Mouse (Mus musculus): ENCODE data around the gene Npas1.

Gene Npas1

DNA sequence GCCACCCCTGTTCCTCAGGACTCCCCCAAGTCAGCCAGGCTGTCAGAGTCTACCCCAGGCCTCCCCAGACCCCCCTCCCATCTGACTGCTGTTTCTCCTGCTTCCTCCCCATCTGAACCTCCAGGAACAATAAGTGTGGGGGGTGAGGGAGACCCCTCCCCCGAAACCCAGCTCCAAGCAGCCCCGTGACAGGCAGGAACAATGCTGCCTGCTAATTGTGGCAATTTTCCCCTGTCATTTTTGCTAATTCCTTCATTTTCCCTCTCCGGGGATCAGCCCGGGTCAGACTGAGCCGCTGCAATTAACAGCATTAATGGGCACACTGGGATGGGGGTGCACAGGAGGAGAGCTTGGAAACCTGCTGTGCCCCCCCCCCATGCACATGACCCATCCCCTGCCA lies 9.4 kb downstream of the Npas1 start:
- DNase-seq, result no peak

DNA sequence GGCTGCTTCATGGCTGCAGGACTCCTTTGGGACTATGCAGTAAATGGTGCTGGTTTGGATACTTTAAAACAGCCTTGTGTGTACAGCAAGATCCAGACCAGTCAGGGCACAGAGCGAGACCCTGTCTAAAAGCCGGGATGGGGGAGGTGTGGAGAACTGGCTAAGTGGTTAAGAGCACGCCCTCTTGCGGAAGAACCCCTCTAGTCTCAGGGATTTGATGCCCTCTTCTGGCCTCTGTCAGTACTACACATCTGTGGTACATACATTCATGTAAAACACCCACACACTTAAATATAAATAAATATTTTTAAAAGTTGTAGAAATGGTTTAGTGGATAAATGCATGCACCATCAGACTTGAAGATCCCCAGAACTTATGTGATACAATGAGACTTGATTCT lies 11.0 kb downstream of the Npas1 start:
- DNase-seq, result no peak

DNA sequence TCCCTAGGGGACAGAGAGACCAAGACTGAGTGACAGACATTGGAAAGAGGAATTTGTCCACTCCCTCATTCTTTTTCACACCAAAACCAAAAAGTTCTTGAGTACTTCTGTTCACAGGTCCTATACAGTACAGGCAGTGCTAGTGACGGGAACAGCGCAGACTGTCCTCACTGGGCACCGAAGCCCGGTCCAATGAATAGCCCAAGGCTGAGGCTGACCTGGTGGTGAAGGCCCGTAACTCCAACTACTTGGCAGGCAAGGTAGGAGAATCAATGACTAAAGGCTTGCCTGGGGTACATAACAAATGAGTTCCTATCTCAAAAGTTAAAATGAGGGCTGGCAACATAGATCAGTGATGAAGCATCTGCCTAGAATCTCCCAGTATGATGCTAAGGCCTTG lies 12.0 kb downstream of the Npas1 start:
- DNase-seq, result no peak

DNA sequence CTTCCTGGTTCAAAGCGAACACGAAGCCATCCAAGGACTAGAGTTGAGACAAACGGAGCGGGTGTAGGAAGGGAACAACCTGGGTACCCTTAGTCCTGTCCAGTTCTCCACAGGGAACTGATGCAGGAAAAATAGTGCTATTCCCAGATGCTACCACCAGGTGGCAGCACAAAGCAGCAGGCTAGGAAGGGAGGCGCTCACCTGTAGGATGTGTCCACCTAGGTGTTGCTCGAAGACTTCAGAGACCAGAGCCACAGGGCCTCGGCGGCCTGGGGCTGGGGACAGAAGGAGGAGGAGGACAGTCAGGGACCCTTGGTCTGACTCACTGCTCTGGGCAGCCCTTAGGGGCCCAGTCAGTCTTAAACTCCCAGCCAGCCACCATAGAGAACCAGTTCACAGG lies 12.4 kb downstream of the Npas1 start:
- DNase-seq, result peak; percentile 69

DNA sequence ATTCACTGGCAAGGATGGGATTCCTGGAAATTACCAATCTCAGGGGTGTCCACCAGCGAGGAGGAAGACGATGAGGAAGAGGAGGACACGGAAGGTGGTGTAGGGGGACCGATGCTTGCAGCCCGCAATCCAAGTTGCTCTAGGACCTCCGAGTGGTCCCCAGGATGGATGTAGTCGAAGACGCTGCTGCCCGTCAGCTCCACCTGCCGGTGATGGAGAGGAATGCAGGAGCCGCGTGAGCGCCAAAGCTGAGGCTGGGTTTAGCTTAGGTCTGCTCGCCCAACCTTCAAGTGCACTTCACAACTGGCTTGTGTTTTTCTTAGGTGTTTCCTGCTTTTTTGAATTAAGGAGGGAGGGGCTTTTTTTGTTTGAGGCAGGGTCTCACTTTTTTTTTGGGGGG lies 14.3 kb downstream of the Npas1 start:
- peak; percentile 72 for DNase-seq

DNA sequence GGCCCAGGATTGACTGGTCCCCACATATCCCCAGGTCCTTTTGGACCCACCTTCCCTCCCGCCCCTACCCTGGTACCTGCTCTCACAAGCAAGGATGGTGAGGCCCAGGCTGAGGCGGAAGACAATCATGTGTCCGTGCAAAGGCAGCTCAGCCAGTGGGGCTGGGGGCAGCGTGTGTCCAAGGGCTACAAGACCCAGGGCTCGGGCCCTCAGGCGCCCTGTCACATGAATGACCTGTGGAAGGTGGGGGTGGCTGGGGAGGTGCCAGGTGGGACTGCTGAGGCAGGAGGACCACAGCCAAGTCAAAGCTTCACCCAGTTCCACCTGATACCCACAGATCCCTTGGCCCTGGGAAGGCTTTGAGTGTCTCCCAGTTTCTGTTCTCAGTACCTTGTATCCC lies 15.8 kb downstream of the Npas1 start:
- DNase-seq, result no peak

DNA sequence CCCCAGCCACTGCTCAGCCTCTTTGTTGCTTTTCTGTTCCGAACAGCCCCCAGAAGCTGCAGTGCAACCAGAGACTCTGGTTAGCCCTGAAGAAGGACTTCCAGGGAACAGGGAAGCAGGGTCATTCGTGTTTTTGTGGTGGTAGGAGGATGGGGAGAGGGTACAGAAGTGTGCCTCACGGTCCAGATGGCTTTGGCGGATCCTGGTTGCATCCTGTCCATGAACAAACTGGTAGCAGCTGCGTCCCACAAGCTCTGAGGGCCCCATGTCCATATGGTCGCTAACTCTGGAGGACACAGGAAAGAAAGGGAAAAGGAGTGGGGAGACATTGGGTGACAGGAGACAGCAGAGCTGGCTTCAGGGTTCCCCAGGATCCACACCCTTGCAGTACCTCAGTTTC lies 16.4 kb downstream of the Npas1 start:
- DNase-seq, result no peak

DNA sequence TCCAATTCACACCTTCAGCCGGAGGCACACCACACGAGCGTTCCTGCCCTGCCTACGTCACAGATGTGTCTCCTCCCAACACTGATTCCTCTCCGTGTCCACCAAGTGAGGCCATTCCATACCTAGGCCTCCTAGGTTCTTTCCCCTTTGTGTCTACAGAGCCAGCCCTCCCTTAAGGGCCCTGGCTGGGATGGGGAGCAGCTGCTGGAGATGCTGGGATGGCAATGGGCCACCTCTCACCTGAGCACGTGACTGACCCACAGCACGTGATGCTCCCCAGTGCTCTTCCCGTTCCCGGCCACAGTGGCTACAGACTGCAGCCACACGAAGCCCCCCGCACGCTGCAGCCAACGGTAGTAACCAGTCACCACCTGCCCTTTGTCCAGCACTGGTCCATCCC lies 17.0 kb downstream of the Npas1 start:
- DNase-seq, result peak; percentile 40

DNA sequence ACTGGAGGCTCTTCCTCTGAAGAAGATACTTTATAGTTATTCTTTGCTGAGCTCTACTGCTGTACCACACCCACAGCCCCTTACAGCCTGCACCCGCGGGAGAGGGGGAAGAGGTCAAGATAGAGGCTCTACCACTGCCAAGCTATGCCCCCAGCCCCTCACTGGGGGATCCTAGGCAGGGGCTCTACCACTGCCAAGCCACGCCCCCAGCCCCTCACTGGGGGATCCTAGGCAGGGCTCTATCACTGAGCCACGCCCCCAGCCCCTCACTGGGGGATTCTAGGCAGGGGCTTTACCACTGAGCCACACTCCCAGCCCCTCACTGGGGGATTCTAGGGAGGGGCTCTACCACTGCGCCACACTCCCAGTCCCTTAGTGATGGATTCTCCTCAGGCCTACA lies 21.2 kb downstream of the Npas1 start:
- DNase-seq, result no peak

DNA sequence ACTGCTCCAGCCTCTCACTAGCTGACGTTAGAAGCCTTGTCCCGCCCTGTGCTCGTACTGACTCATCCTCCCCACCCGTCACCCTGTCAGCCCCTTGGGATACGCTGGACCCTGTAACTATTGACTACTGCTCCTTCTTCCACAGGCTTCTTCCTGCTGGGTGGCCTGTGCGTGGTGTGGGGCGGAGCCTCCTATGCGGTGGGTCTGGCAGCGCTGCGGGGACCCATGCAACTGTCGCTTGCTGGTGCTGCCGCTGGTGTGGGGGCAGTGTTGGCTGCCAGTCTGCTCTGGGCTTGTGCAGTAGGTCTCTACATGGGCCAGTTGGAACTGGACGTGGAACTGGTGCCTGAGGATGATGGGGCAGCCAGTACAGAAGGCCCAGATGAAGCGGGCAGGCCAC lies 22.5 kb downstream of the Npas1 start:
- no peak for DNase-seq

DNA sequence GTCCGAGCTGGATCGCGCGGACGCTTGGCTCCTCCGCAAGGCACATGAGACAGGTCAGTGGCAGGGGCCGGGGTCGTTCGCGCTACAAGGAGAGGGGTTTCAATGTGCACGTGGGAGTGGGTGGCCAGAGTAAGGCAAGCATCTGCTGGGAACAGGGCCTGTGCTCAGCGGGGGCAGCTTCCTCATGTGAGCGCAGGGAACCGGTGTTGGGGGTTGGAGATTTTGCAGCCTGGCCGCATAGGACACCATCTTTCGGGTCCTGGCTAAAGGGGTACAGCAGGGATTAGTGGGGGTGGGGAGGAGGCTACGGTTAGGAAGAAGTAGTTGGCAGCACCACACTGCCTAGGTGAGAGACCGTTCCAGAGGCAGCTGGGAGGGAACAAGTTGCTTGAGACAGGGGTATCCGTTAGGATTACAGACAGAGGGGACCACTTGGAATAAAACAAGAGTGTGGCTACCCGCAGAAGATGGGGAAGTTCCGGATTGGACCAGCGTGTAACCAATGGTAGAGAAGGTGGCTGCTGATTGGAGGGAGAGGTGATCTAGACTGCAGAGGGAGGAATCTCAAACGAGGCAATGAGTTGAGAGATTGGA lies 24.3 kb downstream of the Npas1 start:
- DNase-seq, result peak; percentile 42

DNA sequence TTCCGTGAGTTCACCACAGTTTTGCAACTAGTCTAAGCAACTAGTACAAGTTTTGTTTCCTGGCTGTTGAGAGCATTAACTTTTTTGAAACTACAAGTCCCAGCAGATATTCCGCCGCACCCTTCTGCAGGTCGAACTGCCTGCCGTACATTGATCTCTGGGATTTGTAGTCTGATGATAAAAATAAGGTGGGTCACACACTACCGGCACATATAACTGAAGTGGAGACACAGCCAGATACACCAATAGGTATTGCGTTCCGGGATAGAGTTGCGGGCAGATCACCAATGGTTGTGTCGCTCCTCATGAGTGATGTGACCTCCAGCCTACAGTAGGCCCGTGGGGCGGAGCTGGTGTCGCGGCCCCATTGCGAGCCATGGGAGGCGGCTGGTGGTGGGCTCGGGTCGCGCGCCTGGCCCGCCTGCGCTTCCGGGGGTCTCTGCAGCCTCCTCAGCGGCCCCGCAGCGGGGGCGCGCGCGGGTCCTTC lies 24.9 kb downstream of the Npas1 start, which contains the start of gene Tmem160:
Tmem160 (plus strand) TSS at position 193 of the 487 bp plus-strand sequence.
- DNase-seq, result peak; percentile 85

DNA sequence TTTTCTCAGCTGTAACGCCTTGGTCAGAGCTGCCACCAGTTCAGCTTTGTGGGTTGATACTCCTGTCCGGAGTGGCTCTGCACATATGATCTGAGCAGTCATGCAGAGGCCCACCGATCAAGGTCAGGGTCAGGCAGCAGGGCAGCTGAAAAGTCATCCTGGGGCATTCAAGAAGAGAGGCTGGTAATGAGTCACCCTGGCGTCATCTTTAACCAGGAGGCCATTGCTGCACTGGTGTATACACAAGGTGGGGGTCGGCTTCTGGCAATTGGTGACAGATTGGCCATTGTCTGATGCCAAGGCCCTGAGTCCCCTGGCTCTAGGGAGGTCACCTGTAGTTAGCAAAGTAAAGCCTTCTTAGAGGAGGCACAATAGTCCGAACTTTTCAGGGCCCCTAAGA lies 25.9 kb downstream of the Npas1 start:
- DNase-seq, result no peak

DNA sequence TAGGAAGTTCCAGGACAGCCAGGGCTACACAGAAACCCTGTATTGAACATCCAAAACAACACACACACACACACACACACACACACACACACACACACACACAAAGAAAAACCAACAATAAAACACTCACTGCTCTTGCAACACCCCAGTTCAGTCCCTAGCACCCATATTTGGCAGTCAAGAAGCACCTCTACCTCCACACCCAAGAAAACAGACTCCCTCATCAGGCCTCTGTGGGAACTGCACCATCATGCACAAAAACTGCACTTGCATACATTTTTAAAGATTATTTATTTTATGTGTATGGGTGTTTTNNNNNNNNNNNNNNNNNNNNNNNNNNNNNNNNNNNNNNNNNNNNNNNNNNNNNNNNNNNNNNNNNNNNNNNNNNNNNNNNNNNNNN lies 36.3 kb downstream of the Npas1 start:
- DNase-seq, result no peak

DNA sequence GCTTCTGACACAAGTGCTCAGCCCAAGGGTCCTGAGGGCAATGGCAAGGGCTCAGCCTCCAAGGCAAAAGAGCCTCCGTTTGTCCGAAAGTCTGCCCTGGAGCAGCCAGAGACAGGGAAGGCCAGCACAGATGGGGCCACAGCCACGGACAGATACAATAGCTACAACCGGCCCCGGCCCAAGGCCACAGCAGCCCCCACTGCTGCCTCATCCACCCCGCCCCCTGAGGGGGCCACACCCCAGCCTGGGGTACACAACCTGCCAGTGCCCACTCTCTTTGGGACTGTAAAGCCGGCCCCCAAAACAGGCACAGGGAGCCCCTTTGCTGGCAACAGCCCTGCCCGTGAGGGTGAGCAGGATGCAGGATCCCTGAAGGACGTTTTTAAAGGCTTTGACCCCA lies 42.4 kb downstream of the Npas1 start:
- no peak for DNase-seq

DNA sequence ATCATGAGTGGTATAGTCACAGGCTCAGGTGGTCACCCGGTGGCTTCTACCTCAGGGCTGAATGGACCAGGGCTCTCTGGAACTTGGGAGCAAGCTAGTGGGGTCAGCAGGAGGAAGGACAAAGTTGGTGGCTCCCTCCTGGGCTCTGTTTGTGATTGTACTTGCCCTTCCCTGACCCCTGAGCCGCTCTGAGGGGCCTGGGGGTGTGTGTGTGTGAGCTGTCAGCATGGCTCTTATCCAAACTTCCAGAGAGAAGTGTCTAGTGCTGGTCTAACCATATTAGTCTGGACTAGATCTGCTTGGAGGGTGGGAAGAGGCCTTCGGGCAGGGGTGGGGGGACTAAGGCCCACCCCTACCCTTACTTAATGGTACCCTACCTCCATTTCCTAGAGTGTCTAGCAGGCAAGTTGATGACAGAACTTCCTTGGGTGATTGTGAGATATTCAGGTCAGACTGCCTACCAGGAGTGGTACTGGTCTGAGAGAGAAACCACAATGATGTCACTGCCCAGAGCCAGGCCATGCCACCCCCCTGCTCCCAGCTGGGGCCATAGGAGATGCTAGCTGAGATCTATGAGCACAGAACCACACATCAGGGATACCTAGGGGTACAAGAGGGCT lies 44.1 kb downstream of the Npas1 start:
- DNase-seq, result no peak

DNA sequence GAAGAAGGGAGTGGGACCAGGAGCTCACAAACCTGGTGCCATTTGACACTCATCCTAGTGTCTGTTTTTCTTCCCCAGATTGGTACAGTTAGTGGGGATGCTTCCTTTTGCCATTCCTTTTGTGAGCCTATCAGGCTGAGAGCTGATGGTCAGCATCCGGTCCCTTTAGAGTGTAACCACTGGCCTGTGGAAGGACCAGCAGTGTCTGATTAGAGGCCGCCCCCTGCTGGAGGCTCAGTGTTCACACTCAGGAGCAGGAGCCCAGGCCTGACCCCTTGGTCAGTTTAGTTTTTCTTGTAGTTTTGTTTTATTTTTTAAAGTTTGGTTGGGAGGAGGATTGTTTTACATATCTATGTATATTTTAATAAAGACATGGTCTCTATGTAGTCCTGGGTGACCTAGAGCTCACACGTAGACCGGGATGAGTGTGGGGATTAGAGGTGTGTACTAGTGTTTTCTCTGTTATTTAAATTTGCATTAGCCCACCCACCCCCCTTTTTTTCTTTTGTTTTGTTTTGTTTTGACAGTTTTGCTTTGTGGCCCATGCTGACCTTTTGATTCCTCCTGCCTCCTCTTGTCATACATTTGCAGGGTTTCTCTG lies 51.3 kb downstream of the Npas1 start:
- DNase-seq, result peak; percentile 73

DNA sequence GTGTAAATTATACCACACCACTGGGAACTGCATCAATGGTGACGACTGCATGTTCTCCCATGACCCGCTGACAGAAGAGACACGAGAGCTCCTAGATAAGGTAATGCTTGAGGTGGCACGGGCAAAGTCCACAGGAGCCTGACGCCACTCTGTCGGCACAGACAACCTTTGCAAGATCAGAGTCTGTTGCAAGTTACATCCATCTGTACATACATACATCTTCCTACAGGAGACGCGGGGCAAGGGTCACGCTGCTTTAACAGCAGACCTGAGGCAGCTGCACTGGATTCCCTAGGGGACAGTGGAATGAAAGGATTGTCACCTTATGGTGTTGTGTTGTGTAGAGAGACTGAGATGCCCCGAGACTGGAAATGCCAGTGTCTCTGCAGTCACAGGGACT lies 51.8 kb downstream of the Npas1 start:
- DNase-seq, result no peak

DNA sequence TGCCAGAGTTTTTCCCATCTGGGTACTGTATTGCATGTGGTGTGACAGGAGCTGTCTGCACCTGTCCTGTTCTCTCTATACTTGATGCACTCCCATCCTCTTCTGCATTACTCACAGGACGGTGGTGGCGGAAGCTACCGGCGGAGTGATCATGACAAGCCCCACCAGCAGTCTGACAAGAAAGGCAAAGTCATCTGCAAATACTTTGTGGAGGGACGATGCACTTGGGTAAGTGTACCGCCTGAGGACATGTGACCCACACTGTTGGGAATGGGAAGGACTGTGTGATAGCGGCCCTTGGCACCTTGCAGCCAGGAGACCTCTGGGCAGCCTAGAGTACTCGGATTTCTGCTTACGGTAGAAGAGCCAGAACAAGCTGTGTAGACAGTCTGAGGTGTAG lies 53.8 kb downstream of the Npas1 start:
- no peak for DNase-seq

DNA sequence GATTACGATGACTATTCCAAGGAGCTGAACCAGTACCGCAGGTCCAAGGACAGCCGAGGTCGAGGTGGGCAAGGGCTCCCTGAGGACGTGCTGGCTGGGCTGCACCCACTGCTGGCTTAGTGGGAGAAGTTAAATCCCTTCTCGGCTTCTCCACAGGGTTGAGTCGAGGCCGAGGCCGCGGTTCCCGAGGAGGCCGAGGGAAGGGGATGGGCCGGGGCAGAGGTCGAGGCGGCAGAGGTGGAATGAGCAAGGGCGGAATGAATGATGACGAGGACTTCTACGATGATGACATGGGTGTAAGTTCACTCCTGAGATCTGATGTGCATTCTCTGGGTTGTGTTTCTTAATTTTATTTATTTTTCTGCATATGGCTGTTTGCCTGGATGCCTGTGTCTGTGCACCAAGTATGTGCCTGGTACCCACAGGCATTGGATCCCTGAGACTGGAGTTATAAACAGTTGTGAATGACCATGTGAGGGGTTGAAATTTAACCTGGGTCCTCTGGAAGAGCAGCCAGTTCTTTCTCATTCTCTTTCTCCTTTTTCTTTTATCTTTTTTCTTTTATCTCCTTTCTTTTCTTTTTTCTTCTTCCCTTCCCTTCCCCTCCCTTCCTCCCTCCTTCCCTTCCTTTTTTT lies 55.2 kb downstream of the Npas1 start:
- no peak for DNase-seq

DNA sequence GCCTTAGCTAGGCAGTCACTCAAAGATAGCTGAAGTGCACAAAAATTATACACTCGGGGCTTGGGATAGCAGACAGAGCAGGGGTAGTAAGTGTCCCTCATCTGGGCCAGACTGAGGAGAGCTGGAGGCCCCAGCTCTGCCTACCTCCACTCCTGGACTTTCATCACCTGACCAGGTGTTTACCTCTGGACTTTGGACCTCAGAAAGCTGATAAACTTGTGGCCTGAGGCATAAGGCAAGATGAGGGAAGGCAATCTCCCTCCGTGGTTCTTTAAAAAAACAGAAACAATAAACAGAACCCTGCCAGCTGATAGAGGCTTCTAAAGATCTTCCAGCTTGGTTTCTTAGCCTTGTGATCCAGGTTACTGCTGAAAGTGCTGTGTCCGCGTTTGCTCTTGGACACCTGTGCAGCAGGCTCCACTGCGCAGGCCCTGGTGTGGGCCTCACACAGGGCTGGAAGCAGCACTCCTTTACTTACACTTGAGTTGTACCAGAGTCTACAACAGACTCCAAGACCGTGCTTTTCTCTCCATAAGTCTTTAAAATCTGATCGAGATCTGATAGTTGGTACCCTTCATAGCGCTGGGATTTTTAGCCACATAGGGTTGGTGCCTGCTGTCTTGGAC lies 56.9 kb downstream of the Npas1 start:
- no peak for DNase-seq

DNA sequence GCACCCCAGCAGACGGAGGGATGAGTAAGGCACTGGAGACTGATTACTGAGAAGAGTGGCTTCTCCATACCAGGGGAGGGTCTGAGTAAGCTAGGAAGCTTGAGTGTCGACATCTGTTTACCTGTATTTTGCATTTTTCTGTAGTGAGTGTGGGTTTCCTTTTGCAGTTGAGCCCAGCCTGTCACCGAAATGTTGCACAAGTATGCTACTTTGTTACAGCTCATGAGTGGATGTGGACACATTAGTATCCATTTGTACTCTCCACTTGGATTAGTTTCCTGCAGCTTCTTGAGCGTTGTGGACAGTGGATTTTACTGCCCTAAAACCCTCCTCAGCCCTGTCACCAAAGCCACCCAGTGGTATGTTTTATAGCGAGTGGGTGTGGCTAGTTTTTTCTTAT lies 58.8 kb downstream of the Npas1 start:
- DNase-seq, result no peak

DNA sequence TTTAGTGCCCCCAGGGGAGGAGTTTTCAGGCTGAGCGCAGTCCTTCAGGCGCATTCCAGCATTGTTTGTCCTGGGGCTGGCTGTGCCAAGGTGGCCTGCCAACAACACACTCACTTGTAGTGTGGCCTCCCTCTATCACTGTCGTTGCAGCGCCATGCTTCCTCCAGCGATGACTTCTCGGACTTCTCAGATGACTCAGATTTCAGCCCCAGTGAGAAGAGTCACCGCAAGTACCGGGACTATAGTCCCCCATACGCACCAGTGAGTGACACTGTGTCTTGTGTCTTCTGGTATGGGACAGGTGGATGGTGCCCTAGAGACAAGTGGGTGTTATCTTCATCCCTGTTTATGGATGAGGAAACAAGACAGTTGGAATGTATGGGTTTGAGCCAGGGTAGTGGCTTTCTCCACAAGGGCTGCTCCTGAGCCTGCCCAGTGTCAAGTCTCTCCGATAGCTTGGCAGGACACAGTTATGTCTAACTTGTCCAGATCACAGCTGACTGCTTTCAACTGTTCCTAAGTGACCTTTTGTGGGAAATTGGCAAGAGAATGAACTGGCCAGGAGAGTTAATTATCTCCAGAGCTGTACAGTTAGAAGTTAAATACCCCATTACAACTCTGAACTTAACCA lies 60.3 kb downstream of the Npas1 start:
- no peak for DNase-seq

Measured in cerebellum, adult 11 months (tissue).